Mouse (Mus musculus): Measurements from ENCODE around the gene Ccn6. TPM values are rescaled to one million over a fixed set of nuclear protein-coding genes. Genes with fewer than 3 reads are reported as not detected.

Gene Ccn6
- total and polyA plus RNA-seq, 2 experiments from 2014 or later, result 0.35 to 2.0 TPM

- ATAC-seq (peak; percentile 76), DNase-seq (ENCODE audit: low spot score) (peak; percentile 88)
- peak overlapping the region; percentile 91 for H3K27ac ChIP-seq
- H3K36me3 ChIP-seq (ENCODE audit: insufficient read depth, low read length), result no peaks in the 10 kb centered on the region
- H3K4me2 ChIP-seq (ENCODE audit: low read depth, low read length), result peak overlapping the region; percentile 53
- no peaks in the 10 kb centered on the region for H3K9me3 ChIP-seq (ENCODE audit: low read length)
- 7% methylated on average over 11 of the region's 11 CpGs for WGBS
- no peak for TF ChIP-seq CTCF (IDR thresholded peaks at IDR 0.05; ENCODE audit: low read depth)
- 0 out of 2 replicates have a peak, but pooled peaks cover 8% of the 10 kb centered on the region for H3K4me1 ChIP-seq (ENCODE audit: insufficient read depth, low read length)
- H3K27me3 ChIP-seq (ENCODE audit: insufficient read depth, low read length), result no peaks in the 10 kb centered on the region
- peak overlapping the region; percentile 33 for H3K4me3 ChIP-seq (ENCODE audit: low read length)
- H3K9ac ChIP-seq (replicated peaks; ENCODE audit: low read length), result peak overlapping the region; percentile 44
These were observed 2.1 kb upstream of the Ccn6 start for GRCm38 (mm10) chr10:39165632-39166115.

- Histone ChIP-seq H3K4me2 (ENCODE audit: low read depth, low read length) (no peak overlapping the region), H3K27ac (no peak overlapping the region; the same call in 1 of the 2 replicates), H3K36me3 (ENCODE audit: insufficient read depth, low read length) (no peaks in the 10 kb centered on the region), H3K27me3 (ENCODE audit: insufficient read depth, low read length) (no peaks in the 10 kb centered on the region), H3K4me1 (ENCODE audit: insufficient read depth, low read length) (0 out of 2 replicates have a peak, but pooled peaks cover 5% of the 10 kb centered on the region), H3K4me3 (ENCODE audit: low read length) (no peak overlapping the region), H3K9ac (replicated peaks; ENCODE audit: low read length) (no peak overlapping the region), H3K9me3 (ENCODE audit: low read length) (no peaks in the 10 kb centered on the region)
- WGBS, result 43% methylated on average over 18 of the region's 18 CpGs
- ATAC-seq, result no peak
- peak; percentile 14 for DNase-seq (ENCODE audit: low spot score)
- peak; percentile 31; the same call in 1 of the 2 replicates for TF ChIP-seq CTCF (IDR thresholded peaks at IDR 0.05; ENCODE audit: low read depth)
These were observed 719 bp downstream of the Ccn6 start for GRCm38 (mm10) chr10:39162666-39163484.

- Histone ChIP-seq H3K27me3 (ENCODE audit: insufficient read depth, low read length) (no peaks in the 10 kb centered on the region), H3K27ac (no peak overlapping the region), H3K9me3 (ENCODE audit: low read length) (no peaks in the 10 kb centered on the region), H3K4me2 (ENCODE audit: low read depth, low read length) (no peak overlapping the region), H3K4me1 (ENCODE audit: insufficient read depth, low read length) (0 out of 2 replicates have a peak, but pooled peaks cover 5% of the 10 kb centered on the region), H3K36me3 (ENCODE audit: insufficient read depth, low read length) (no peaks in the 10 kb centered on the region), H3K9ac (replicated peaks; ENCODE audit: low read length) (no peak overlapping the region), H3K4me3 (ENCODE audit: low read length) (no peak overlapping the region)
- WGBS, result 96% methylated on average over 1 of the region's 1 CpGs
- TF ChIP-seq CTCF (IDR thresholded peaks at IDR 0.05; ENCODE audit: low read depth), result no peak
- DNase-seq (ENCODE audit: low spot score), result no peak
- no peak for ATAC-seq
These were observed 2.2 kb downstream of the Ccn6 start for GRCm38 (mm10) chr10:39161406-39161805.

- Histone ChIP-seq H3K36me3 (ENCODE audit: insufficient read depth, low read length) (no peaks in the 10 kb centered on the region), H3K27me3 (ENCODE audit: insufficient read depth, low read length) (no peaks in the 10 kb centered on the region), H3K4me1 (ENCODE audit: insufficient read depth, low read length) (no peaks in the 10 kb centered on the region), H3K27ac (no peak overlapping the region), H3K4me2 (ENCODE audit: low read depth, low read length) (no peak overlapping the region), H3K4me3 (ENCODE audit: low read length) (no peak overlapping the region), H3K9me3 (ENCODE audit: low read length) (no peaks in the 10 kb centered on the region), H3K9ac (replicated peaks; ENCODE audit: low read length) (no peak overlapping the region)
- ATAC-seq (no peak), DNase-seq (ENCODE audit: low spot score) (no peak)
- 48% methylated on average over 12 of the region's 12 CpGs for WGBS
- 0 out of 2 replicates have a peak, but pooled peaks have one; percentile 5 for TF ChIP-seq CTCF (IDR thresholded peaks at IDR 0.05; ENCODE audit: low read depth)
These were observed 5.3 kb downstream of the Ccn6 start for GRCm38 (mm10) chr10:39158306-39158705.

GRCm38 (mm10) chr10:39157321-39157720, 6.3 kb downstream of the Ccn6 start:
- H3K4me1 ChIP-seq (ENCODE audit: insufficient read depth, low read length), result no peaks in the 10 kb centered on the region
- ATAC-seq, result no peak
- no peaks in the 10 kb centered on the region for H3K27me3 ChIP-seq (ENCODE audit: insufficient read depth, low read length)
- no peak overlapping the region for H3K4me3 ChIP-seq (ENCODE audit: low read length)
- H3K27ac ChIP-seq, result no peak overlapping the region
- no peak for TF ChIP-seq CTCF (IDR thresholded peaks at IDR 0.05; ENCODE audit: low read depth)
- DNase-seq (ENCODE audit: low spot score), result no peak
- H3K9ac ChIP-seq (replicated peaks; ENCODE audit: low read length), result no peak overlapping the region
- no peak overlapping the region for H3K4me2 ChIP-seq (ENCODE audit: low read depth, low read length)
- 98% methylated on average over 1 of the region's 1 CpGs for WGBS
- no peaks in the 10 kb centered on the region for H3K9me3 ChIP-seq (ENCODE audit: low read length)
- no peaks in the 10 kb centered on the region for H3K36me3 ChIP-seq (ENCODE audit: insufficient read depth, low read length)

GRCm38 (mm10) chr10:39156719-39157118, 6.9 kb downstream of the Ccn6 start:
- H3K27ac ChIP-seq, result no peak overlapping the region
- H3K9ac ChIP-seq (replicated peaks; ENCODE audit: low read length), result no peak overlapping the region
- WGBS, result 91% methylated on average over 5 of the region's 5 CpGs
- no peak overlapping the region for H3K4me3 ChIP-seq (ENCODE audit: low read length)
- no peak for TF ChIP-seq CTCF (IDR thresholded peaks at IDR 0.05; ENCODE audit: low read depth)
- no peaks in the 10 kb centered on the region for H3K27me3 ChIP-seq (ENCODE audit: insufficient read depth, low read length)
- no peaks in the 10 kb centered on the region for H3K4me1 ChIP-seq (ENCODE audit: insufficient read depth, low read length)
- no peaks in the 10 kb centered on the region for H3K9me3 ChIP-seq (ENCODE audit: low read length)
- no peaks in the 10 kb centered on the region for H3K36me3 ChIP-seq (ENCODE audit: insufficient read depth, low read length)
- H3K4me2 ChIP-seq (ENCODE audit: low read depth, low read length), result no peak overlapping the region
- ATAC-seq, result no peak
- no peak for DNase-seq (ENCODE audit: low spot score)

- H3K9ac ChIP-seq (replicated peaks; ENCODE audit: low read length), result no peak overlapping the region
- WGBS, result 68% methylated on average over 12 of the region's 12 CpGs
These were observed 21.4 kb downstream of the Ccn6 start for GRCm38 (mm10) chr10:39142216-39142615.

More at GRCm38 (mm10) chr10:39142216-39142615, 21.4 kb downstream of the Ccn6 start:
- H3K4me2 ChIP-seq (ENCODE audit: low read depth, low read length), result no peak overlapping the region
- TF ChIP-seq CTCF (IDR thresholded peaks at IDR 0.05; ENCODE audit: low read depth), result no peak
- peaks cover 8% of the 10 kb centered on the region; the same call in 1 of the 2 replicates for H3K36me3 ChIP-seq (ENCODE audit: insufficient read depth, low read length)
- H3K27ac ChIP-seq, result no peak overlapping the region
- ATAC-seq, result no peak
- H3K9me3 ChIP-seq (ENCODE audit: low read length), result no peaks in the 10 kb centered on the region
- H3K4me3 ChIP-seq (ENCODE audit: low read length), result no peak overlapping the region
- no peaks in the 10 kb centered on the region for H3K4me1 ChIP-seq (ENCODE audit: insufficient read depth, low read length)
- no peaks in the 10 kb centered on the region for H3K27me3 ChIP-seq (ENCODE audit: insufficient read depth, low read length)
- no peak for DNase-seq (ENCODE audit: low spot score)
